Mouse (Mus musculus) cerebellum, postnatal 4 days (tissue): ENCODE data around the gene Runx1.

Experiments
- DNase-seq, 2 experiments: peaks; one replicate each; pipeline ENCODE4 v3.0.0; 2022; ENCODE audit warnings: low spot score in 2 of 2, mixed read lengths in 1 of 2

Gene Runx1

GRCm38 (mm10) chr16:92794197-92794596, 31.8 kb downstream of the Runx1 start:
- no peak for DNase-seq

- DNase-seq: no peak
Observed at GRCm38 (mm10) chr16:92793741-92794140, 32.2 kb downstream of the Runx1 start.

- DNase-seq: no peak
Observed at GRCm38 (mm10) chr16:92792905-92793304, 33.0 kb downstream of the Runx1 start.

- DNase-seq: no peak
Observed at GRCm38 (mm10) chr16:92790601-92791000, 35.3 kb downstream of the Runx1 start.

GRCm38 (mm10) chr16:92789840-92790239, 36.1 kb downstream of the Runx1 start:
- no peak for DNase-seq

GRCm38 (mm10) chr16:92788446-92788845, 37.5 kb downstream of the Runx1 start:
- DNase-seq: no peak

- DNase-seq: no peak
Observed at GRCm38 (mm10) chr16:92786883-92787321, 39.0 kb downstream of the Runx1 start.

GRCm38 (mm10) chr16:92786276-92786882, 39.6 kb downstream of the Runx1 start:
- no peak for DNase-seq

GRCm38 (mm10) chr16:92783651-92784131, 42.3 kb downstream of the Runx1 start:
- DNase-seq: no peak

- no peak for DNase-seq
Observed at GRCm38 (mm10) chr16:92782408-92782807, 43.5 kb downstream of the Runx1 start.

- no peak for DNase-seq
Observed at GRCm38 (mm10) chr16:92779896-92780435, 46.0 kb downstream of the Runx1 start.

GRCm38 (mm10) chr16:92779175-92779574, 46.8 kb downstream of the Runx1 start:
- no peak for DNase-seq

GRCm38 (mm10) chr16:92778096-92778780, 47.7 kb downstream of the Runx1 start:
- no peak for DNase-seq

GRCm38 (mm10) chr16:92767862-92768261, 58.1 kb downstream of the Runx1 start:
- DNase-seq: no peak

- no peak for DNase-seq
Observed at GRCm38 (mm10) chr16:92767423-92767822, 58.5 kb downstream of the Runx1 start.

- DNase-seq: no peak
Observed at GRCm38 (mm10) chr16:92764741-92765396, 61.1 kb downstream of the Runx1 start.

- no peak for DNase-seq
Observed at GRCm38 (mm10) chr16:92763666-92764065, 62.3 kb downstream of the Runx1 start.

- no peak for DNase-seq
Observed at GRCm38 (mm10) chr16:92761968-92762521, 63.9 kb downstream of the Runx1 start.

- no peak for DNase-seq
Observed at GRCm38 (mm10) chr16:92760091-92760490, 65.9 kb downstream of the Runx1 start.

GRCm38 (mm10) chr16:92757564-92757963, 68.4 kb downstream of the Runx1 start:
- no peak for DNase-seq

- DNase-seq: no peak
Observed at GRCm38 (mm10) chr16:92753944-92754343, 72.0 kb downstream of the Runx1 start.

GRCm38 (mm10) chr16:92753139-92753538, 72.8 kb downstream of the Runx1 start:
- no peak for DNase-seq
